Mouse (Mus musculus) neural tube, embryonic 12.5 days (tissue): ENCODE data around the gene Olfr463. TPM values are rescaled to one million over a fixed set of nuclear protein-coding genes. Genes with fewer than 3 reads are reported as not detected.

Experiments
- ATAC-seq: fragments of 200-750 bp; cut with Nextera tagmentation; 2 replicates; pipeline ENCODE4 v1.8.0; 2017; ENCODE audit warnings: low read depth, mild to moderate bottlenecking, moderate TSS enrichment, moderate library complexity; ENCODE audit not compliant: low FRiP score
- H3K27ac ChIP-seq: fragments of 300-500 bp; sonication (generic); 2 replicates; pipeline ENCODE4 v1.5.1; 2016
- H3K27me3 ChIP-seq: fragments of 300-500 bp; sonication (generic); replicated peaks from 2 replicates; pipeline ENCODE4 v1.6.1; 2016; ENCODE audit warnings: mild to moderate bottlenecking
- H3K36me3 ChIP-seq: fragments of 300-500 bp; sonication (generic); 2 replicates; pipeline ENCODE4 v1.6.1; 2016; ENCODE audit warnings: mild to moderate bottlenecking
- H3K4me1 ChIP-seq: fragments of 300-500 bp; sonication (generic); 2 replicates; pipeline ENCODE4 v1.6.1; 2016
- H3K4me2 ChIP-seq: fragments of 300-500 bp; sonication (generic); replicated peaks from 2 replicates; pipeline ENCODE4 v1.6.1; 2016; ENCODE audit warnings: mild to moderate bottlenecking
- H3K4me3 ChIP-seq: fragments of 300-500 bp; sonication (generic); 2 replicates; pipeline ENCODE4 v1.5.1; 2016
- H3K9ac ChIP-seq: fragments of 300-500 bp; sonication (generic); 2 replicates; pipeline ENCODE4 v1.6.1; 2016; ENCODE audit warnings: mild to moderate bottlenecking
- H3K9me3 ChIP-seq: fragments of 300-500 bp; sonication (generic); 2 replicates; pipeline ENCODE4 v1.6.1; 2016; ENCODE audit warnings: mild to moderate bottlenecking
- WGBS: fragments of 180-500 bp; shearing (Covaris S2); methylation state at CpG from one replicate; pipeline ENCODE4 v1.1.7; 2016; 5-methylcytosine and 5-hydroxymethylcytosine counted together
- polyA plus RNA-seq: library from polyadenylated mRNA; unstranded; fragments of >200 nt; fragmentation: Nextera tagmentation; extraction: Ambion mirVana; gene quantifications from 2 replicates; pipeline ENCODE4 v1.2.1, GENCODE M21; 2016

Olfr463 gene
- polyA plus RNA-seq = not detected in 2 replicates

DNA sequence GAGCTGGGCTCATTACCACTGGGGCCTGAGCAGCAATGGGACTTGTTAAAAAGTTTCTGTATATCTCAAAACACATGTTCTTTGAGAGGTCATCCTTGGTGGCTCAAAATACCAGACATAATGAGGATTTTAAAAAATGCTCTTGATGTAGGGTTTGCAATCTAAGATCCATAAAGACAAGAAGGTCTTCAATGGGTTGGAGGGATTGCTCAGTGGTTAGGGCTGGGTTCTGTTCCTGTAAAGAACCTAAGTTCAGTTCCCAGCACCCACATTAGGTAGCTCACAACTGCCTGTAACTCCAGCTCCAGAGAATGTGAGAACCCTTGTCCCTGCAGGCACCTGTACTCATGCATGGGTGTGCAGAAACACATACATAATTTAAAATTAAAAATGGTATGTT lies at the start of gene Olfr463:
TSS of gene Olfr463 (minus strand) at position 101 of the 400 bp plus-strand sequence.
- no peak for ATAC-seq
- Histone ChIP-seq H3K4me3 (no peak within 1 kb of the TSS), H3K4me2 (no peak within 1 kb of the TSS), H3K4me1 (no peaks in the 10 kb centered on the region), H3K27ac (no peak within 1 kb of the TSS), H3K9me3 (no peaks in the 10 kb centered on the region), H3K9ac (no peak within 1 kb of the TSS), H3K36me3 (no peaks in the 10 kb centered on the region), H3K27me3 (peaks cover 3% of the 10 kb centered on the region)

DNA sequence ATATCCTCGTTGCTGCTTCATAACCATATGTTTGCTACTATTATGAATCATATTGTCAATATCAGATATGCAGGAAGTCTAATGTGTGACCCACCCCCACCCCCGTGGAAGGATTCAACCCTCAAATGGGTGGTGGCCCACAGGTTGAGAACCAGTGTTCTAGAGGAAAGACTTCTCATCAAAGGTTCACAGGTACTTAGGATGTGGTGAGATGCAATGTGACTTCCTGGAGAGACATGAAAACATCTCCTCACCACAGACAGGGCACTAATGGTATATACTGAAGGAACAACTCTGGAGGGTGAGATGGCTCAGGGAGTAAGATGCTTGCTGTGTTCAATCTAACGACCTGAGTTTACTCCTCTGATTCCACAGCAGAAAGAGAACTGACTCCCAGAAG lies 38.3 kb upstream of the Olfr463 start:
- Histone ChIP-seq H3K36me3 (no peaks in the 10 kb centered on the region), H3K9ac (no peak overlapping the region)
- 66% methylated on average over 3 of the region's 3 CpGs for WGBS

DNA sequence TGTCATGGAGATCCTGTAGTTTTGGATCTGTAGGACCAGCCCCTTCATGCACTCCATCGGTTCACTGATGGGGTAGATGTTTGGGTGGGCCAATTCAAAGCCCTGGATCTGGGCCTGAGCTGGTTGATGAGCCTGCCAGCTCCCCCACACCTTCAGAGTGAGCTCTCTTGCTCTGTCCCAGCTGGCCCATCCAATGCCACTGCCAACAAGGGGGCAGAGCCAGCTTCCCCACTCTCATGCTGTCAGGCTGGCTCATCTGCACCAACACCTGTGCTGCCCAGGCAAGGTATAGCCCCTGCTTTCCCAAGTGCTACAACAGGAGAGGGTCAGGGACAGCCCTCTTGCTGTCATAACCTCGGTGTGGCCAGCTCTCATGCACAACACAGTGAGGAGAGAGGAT lies 36.5 kb upstream of the Olfr463 start:
- no peak overlapping the region for H3K27ac ChIP-seq
- no peak for ATAC-seq
- H3K4me2 ChIP-seq = no peak overlapping the region
- H3K4me3 ChIP-seq = no peak overlapping the region
- no peak overlapping the region for H3K9ac ChIP-seq
- no peaks in the 10 kb centered on the region for H3K36me3 ChIP-seq
- no peaks in the 10 kb centered on the region for H3K27me3 ChIP-seq
- H3K9me3 ChIP-seq = no peaks in the 10 kb centered on the region
- WGBS = 81% methylated on average over 2 of the region's 2 CpGs
- H3K4me1 ChIP-seq = no peaks in the 10 kb centered on the region

More for the DNA sequence above, 38.3 kb upstream of the Olfr463 start:
- no peak for ATAC-seq
- H3K27me3 ChIP-seq = no peaks in the 10 kb centered on the region
- H3K4me1 ChIP-seq = no peaks in the 10 kb centered on the region
- no peak overlapping the region for H3K27ac ChIP-seq
- H3K9me3 ChIP-seq = no peaks in the 10 kb centered on the region
- no peak overlapping the region for H3K4me3 ChIP-seq
- no peak overlapping the region for H3K4me2 ChIP-seq

DNA sequence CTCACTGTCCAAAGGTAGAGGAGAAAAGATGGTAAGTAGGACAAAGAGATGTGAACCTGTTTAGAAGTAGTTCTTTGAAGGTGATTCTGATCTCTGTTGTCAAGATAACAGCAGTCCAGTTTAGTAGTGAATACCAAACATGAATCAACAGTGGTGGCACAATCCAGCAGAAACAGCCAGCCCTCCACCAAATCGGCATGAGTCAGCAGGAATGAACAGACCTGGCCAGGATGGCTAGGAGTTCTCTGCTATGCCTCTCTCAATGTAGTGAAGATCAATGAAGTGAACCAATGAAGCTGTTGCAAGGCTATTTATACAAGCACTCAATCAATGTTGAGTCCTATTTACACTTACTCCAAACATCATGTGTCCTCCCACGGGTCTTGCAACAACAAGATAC lies 33.2 kb upstream of the Olfr463 start:
- 90% methylated on average over 2 of the region's 2 CpGs for WGBS
- Histone ChIP-seq H3K4me1 (no peaks in the 10 kb centered on the region), H3K4me2 (no peak overlapping the region), H3K27ac (no peak overlapping the region), H3K9me3 (no peaks in the 10 kb centered on the region), H3K27me3 (no peaks in the 10 kb centered on the region), H3K9ac (no peak overlapping the region), H3K36me3 (no peaks in the 10 kb centered on the region), H3K4me3 (no peak overlapping the region)
- no peak for ATAC-seq

DNA sequence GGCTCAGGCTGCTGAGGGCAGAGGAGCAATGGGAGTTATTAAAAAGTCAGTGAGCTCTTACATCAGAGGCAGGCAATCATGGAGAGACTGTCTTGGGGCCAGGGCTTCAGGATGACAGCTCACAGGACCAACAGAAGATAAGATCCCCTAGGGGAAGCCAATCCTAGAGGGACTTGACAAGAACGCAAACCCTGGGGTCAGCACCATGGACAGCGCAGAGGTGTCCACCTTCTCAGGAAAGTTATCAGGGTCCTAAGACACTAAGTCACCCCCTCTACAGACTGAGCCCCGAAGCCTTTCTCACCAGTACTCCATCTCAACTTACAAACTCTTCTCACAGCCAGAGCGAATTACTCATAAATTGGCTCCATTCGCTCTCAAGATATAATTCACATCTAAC lies 23.8 kb upstream of the Olfr463 start, which contains the start of gene Olfr464:
TSS of gene Olfr464 (minus strand) at position 2 of the 400 bp plus-strand sequence.
- no peak within 1 kb of the TSS for H3K4me3 ChIP-seq
- H3K9me3 ChIP-seq = no peaks in the 10 kb centered on the region
- ATAC-seq = no peak

DNA sequence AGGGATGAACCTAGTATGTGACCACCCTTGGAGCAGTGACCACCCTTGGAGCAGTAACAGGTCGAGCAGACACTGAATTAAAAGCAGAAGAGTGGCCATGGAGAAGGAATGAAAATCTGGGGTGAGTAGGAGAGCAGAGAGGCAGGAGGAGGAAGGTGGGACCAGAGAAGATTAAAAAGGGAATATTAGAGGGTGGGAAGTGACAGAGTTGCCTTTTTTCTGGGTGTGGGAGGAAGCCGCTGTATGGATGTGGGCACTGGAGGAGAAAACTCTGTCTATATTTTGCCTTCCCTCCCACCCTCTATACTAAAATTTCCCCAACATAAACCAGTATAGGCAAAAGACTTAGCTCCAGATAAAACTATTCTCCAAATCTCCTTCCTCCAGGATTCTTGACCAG lies 23.1 kb upstream of the Olfr463 start:
- H3K4me2 ChIP-seq = no peak overlapping the region
- ATAC-seq = no peak
- H3K9ac ChIP-seq = no peak overlapping the region
- 71% methylated on average over 2 of the region's 2 CpGs for WGBS
- H3K4me3 ChIP-seq = no peak overlapping the region
- no peaks in the 10 kb centered on the region for H3K27me3 ChIP-seq
- no peak overlapping the region for H3K27ac ChIP-seq
- no peaks in the 10 kb centered on the region for H3K9me3 ChIP-seq
- no peaks in the 10 kb centered on the region for H3K36me3 ChIP-seq
- H3K4me1 ChIP-seq = no peaks in the 10 kb centered on the region

More for the DNA sequence above, 23.8 kb upstream of the Olfr463 start, which contains the start of gene Olfr464:
- H3K27ac ChIP-seq = no peak within 1 kb of the TSS
- H3K36me3 ChIP-seq = no peaks in the 10 kb centered on the region
- no peak within 1 kb of the TSS for H3K4me2 ChIP-seq
- H3K9ac ChIP-seq = no peak within 1 kb of the TSS
- H3K27me3 ChIP-seq = no peaks in the 10 kb centered on the region
- 39% methylated on average over 5 of the region's 5 CpGs for WGBS
- no peaks in the 10 kb centered on the region for H3K4me1 ChIP-seq

DNA sequence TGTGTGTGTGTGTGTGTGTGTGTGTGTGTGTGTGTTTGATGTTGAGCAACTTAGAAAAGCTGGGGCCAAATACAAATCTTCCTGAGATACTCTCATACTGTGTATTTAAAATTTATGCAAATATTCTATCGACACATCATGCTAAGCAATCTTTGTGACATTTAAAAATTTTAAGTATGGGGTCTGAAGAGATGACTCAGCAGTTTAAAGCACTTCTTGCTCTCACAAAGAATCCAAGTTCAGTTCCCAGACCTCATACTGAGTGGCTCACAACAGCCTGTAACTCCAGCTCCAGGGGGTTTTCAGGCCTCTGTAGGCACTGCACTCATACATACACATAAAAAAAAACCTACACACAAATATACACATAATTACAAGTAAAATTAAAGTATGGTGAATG lies 18.8 kb upstream of the Olfr463 start:
- no peak overlapping the region for H3K4me3 ChIP-seq
- no peak overlapping the region for H3K4me2 ChIP-seq
- H3K36me3 ChIP-seq = no peaks in the 10 kb centered on the region
- no peak overlapping the region for H3K27ac ChIP-seq
- H3K4me1 ChIP-seq = no peaks in the 10 kb centered on the region
- H3K27me3 ChIP-seq = no peaks in the 10 kb centered on the region
- ATAC-seq = no peak
- 86% methylated on average over 1 of the region's 1 CpGs for WGBS
- no peak overlapping the region for H3K9ac ChIP-seq
- H3K9me3 ChIP-seq = no peaks in the 10 kb centered on the region

DNA sequence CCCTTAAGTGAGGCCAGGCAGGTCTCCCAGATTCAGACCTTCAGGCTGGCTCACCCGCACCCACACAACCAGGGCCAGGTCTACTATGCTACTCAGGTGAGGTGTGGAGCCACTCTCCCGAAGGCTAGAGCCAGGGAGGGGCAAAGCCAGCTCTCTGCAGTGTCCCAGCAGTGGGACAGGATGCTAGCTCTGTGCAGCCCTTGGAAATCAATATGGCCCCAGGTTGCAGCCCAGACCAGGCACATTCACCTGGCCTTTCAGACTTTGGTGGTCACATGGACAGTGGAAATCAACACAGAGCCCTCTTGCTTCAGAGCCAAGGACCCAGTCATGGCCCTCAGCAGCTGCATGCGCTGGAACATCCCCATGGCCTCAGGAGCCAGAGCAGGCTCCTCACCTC lies 7.1 kb upstream of the Olfr463 start:
- no peak overlapping the region for H3K4me3 ChIP-seq

DNA sequence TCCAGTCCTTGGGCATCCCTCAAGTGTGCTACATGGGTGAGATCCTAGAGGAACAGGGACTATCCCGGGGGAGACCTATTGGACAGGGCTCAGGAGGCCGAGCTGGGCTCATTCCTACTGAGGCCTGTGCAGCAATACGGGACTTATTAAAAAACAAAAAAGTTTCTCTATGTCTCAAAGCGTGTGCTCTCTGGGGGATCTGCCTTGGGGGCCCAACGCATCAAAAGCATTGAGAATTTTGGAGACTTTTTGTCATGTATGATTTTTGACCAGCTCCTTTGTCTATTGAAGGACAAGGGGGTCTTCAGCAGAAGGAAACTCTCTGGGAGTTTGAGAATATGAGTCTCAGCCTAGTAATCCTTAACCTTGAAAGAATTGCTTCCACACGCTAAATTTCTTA lies 5.0 kb downstream of the Olfr463 start, which contains the start of gene Olfr462:
TSS of gene Olfr462 (minus strand) at position 101 of the 400 bp plus-strand sequence.
- no peaks in the 10 kb centered on the region for H3K4me1 ChIP-seq
- H3K9ac ChIP-seq = no peak within 1 kb of the TSS
- H3K4me2 ChIP-seq = no peak within 1 kb of the TSS
- H3K9me3 ChIP-seq = no peaks in the 10 kb centered on the region
- WGBS = 89% methylated on average over 6 of the region's 6 CpGs
- no peaks in the 10 kb centered on the region for H3K27me3 ChIP-seq
- H3K27ac ChIP-seq = no peak within 1 kb of the TSS
- no peak for ATAC-seq
- no peak within 1 kb of the TSS for H3K4me3 ChIP-seq
- no peaks in the 10 kb centered on the region for H3K36me3 ChIP-seq

More for the DNA sequence above, 7.1 kb upstream of the Olfr463 start:
- no peaks in the 10 kb centered on the region for H3K36me3 ChIP-seq
- no peaks in the 10 kb centered on the region for H3K27me3 ChIP-seq
- H3K9ac ChIP-seq = no peak overlapping the region
- WGBS = 86% methylated on average over 3 of the region's 3 CpGs
- no peak for ATAC-seq
- H3K4me2 ChIP-seq = no peak overlapping the region
- no peak overlapping the region for H3K27ac ChIP-seq
- H3K4me1 ChIP-seq = no peaks in the 10 kb centered on the region
- H3K9me3 ChIP-seq = no peaks in the 10 kb centered on the region

DNA sequence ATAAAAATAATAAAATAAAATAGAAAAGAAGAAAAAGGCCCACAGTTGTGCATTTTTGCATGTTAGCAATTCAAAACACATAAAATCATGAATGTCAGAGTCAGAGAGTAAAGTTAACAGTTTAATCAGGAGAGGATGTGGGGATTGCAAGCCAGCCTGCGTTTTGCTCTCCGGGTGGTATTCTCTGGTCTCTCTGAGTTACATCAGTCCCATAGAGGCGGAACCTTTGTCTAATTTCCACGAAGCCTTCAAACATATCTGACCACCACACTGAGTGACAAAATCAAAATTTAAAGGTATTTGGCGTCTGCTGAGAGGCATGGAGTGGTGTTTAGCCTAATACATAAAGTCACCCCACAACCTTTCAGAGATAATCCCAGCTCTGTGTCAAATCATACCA lies 12.3 kb downstream of the Olfr463 start:
- WGBS = 80% methylated on average over 5 of the region's 5 CpGs
- Histone ChIP-seq H3K27me3 (no peaks in the 10 kb centered on the region), H3K9ac (no peak overlapping the region), H3K27ac (no peak overlapping the region), H3K4me2 (no peak overlapping the region), H3K9me3 (no peaks in the 10 kb centered on the region), H3K4me3 (no peak overlapping the region), H3K4me1 (no peaks in the 10 kb centered on the region), H3K36me3 (no peaks in the 10 kb centered on the region)
- ATAC-seq = no peak

DNA sequence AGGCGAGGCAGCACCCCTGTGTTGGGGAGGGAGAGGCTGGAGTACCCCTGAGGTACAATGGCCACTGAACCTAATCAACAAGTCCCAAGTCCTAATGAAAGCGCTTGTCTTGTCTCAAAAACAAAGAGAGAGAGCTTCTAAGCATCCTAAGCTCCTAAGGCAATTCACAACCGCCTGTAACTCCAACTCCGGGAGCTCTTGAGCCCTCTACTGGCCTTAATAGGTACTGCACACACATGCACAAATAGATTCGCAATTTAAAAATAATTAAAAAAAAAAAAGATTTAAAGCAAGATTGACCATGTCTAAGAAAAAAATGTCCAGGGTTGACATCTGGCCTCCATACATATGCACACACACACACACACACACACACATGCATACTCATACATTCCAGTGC lies 13.7 kb downstream of the Olfr463 start:
- no peak for ATAC-seq
- 45% methylated on average over 5 of the region's 5 CpGs for WGBS

DNA sequence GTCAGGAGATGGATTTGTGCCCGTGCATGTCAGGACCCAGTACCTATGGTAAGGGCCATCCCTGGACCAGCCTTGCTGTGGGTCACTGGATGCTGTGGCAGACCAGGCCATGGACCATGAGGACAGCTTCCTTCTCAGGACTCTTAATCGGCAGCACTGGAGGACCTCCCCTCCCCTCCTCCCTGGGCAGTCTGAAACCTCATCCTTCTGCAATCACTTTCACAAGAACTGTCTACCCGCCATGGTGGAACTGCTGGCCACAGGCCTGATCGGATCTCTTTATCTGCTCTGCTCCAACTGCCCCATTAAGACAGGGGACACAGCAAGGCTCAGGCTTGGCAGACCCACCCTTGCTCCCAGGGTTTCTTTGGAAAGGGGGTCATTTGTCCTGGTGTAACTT lies 15.5 kb downstream of the Olfr463 start:
- no peak for ATAC-seq
- Histone ChIP-seq H3K4me2 (no peak overlapping the region), H3K4me3 (no peak overlapping the region), H3K9ac (no peak overlapping the region), H3K27ac (no peak overlapping the region), H3K9me3 (no peaks in the 10 kb centered on the region), H3K36me3 (no peaks in the 10 kb centered on the region), H3K27me3 (no peaks in the 10 kb centered on the region), H3K4me1 (no peaks in the 10 kb centered on the region)
- WGBS = 75% methylated on average over 4 of the region's 4 CpGs

More for the DNA sequence above, 13.7 kb downstream of the Olfr463 start:
- Histone ChIP-seq H3K27me3 (no peaks in the 10 kb centered on the region), H3K4me3 (no peak overlapping the region), H3K4me1 (no peaks in the 10 kb centered on the region), H3K36me3 (no peaks in the 10 kb centered on the region), H3K27ac (no peak overlapping the region), H3K9me3 (no peaks in the 10 kb centered on the region), H3K4me2 (no peak overlapping the region), H3K9ac (no peak overlapping the region)

DNA sequence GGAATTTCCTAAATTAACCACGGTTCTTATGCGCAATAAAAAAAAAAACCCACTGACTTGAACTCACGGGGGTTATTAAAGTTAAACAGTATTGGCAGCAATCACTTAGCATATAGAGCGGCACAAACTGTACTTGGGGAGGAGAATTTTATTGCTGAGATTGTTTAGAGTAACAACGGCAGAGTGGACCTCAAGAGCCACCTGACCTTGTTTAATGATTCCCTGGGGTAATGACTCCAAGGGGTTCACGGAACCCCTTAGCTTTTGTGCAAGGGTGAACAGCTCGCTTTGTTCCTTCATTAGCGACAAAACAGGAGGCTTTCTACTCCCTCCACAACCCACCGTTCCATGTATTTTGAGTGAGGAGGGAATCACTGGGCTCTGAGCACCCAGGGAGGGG lies 17.4 kb downstream of the Olfr463 start:
- Histone ChIP-seq H3K27me3 (no peaks in the 10 kb centered on the region), H3K4me1 (no peaks in the 10 kb centered on the region), H3K9me3 (no peaks in the 10 kb centered on the region), H3K27ac (no peak overlapping the region), H3K9ac (no peak overlapping the region), H3K36me3 (no peaks in the 10 kb centered on the region), H3K4me2 (no peak overlapping the region), H3K4me3 (no peak overlapping the region)
- 35% methylated on average over 9 of the region's 9 CpGs for WGBS
- no peak for ATAC-seq
